Mouse (Mus musculus): ENCODE results near the gene Jag2.

Jag2 gene

DNA sequence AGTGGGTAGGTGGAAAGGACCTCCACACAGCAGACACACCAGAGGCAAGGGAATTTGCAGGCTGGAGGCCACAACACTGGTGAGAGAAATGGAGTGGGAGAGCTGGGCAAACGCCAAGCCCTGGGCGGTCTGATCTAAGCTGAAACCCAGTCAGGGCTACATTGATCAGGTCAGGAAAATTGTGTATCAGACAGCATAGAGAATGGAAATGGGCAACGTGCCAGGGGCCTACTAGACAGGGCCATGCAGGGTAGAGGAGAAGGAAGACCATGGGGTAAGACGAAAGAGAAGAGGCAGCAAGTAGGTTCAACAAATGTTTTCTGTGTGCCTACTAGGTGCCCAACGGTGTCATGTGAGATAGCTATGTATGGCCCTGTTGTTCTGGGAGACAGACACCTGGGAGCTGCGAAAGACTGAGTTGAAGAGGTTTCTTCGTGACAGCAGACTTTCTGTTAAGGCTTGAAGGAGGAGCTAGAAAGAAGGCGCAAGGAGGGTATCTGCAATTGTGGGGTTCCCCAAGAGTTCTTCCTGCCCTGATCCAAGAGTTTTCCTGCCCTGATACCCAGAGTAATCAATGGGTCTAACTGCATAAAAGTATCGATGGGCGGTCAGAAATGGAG is 11.7 kb upstream of the Jag2 start:
- no peak for DNase-seq (ENCODE audit: low read depth, low spot score)

- no peak for DNase-seq (ENCODE audit: low read depth, low spot score)
Measured at GRCm38 (mm10) chr12:112940710-112941109, 11.1 kb upstream of the Jag2 start.

- no peak for DNase-seq (ENCODE audit: low read depth, low spot score)
Measured at GRCm38 (mm10) chr12:112940238-112940637, 10.7 kb upstream of the Jag2 start.

DNA sequence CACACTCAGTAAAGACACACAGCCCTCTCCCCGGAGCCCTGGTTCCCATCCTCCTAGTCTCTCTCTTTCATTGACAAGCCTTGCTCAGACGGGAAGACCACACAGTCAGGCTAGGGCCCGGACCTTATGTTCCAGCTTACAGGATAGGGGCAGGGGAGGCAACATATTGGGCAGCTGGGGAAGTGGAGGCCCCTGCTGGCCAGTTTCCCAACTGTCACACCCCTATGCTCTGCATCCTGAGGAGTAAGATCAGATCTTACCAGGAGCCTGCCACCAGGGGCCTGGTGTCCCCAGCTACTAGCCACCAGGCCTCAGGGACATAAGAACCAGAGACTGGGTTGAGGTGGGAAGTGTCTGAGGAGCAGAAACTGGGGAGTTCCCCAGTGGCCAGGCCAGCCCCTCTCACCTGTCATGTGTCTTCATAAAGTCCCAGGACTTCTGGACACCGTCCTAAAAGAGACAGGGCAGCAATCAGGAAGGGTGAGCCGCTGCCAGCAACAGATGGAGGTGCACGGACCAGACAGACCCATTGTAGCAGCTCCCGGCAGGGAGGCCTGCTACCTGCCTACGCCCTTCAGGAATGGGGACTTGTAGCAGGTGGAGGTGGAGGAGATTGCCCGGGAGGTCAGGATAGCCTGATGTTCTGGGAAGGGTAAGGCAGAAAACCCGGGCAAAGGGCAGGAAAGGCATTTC is 9.4 kb upstream of the Jag2 start:
- DNase-seq (ENCODE audit: low read depth, low spot score) = no peak

DNA sequence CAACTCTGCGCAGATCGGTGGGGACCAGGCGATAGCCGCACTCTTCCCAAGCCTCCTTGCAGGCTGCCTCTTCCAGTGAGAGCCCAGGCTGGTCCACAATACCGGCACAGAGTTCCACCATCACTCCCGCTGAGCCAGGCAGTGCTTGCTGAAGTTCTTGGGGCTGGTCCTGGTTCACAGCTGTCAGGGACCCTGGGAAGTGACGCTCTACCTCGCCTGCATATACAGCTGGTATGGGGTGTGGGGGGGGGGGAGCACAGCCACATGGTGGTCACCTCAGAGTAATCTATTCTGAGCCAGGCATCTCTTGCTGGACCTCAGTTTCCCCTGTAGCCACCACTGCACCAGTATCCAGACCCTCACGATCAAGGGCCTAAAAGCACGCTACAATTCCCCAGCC is 8.8 kb upstream of the Jag2 start:
- no peak for DNase-seq (ENCODE audit: low read depth, low spot score)

GRCm38 (mm10) chr12:112937906-112938305 is 8.3 kb upstream of the Jag2 start:
- no peak for DNase-seq (ENCODE audit: low read depth, low spot score)

DNA sequence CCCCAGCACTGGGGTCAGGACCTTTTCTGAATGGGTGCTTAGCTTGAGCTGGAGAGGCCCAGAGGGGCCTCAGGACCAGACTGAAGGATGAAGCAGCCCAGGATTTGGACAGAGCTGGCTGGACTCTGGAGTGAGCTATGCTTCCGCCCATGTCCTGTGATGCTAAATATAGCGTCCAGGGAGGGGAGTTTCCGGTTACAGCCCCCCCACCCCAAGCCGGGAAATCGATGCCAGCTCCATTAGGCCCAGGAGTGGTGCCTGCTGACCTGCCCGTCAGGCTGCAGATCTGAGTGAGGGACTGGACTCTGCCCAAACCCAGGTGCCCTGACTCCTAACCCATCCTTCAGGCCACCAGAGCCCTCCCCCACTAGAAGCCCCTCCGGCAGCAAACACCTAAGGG is 3.1 kb upstream of the Jag2 start:
- no peak for DNase-seq (ENCODE audit: low read depth, low spot score)

DNA sequence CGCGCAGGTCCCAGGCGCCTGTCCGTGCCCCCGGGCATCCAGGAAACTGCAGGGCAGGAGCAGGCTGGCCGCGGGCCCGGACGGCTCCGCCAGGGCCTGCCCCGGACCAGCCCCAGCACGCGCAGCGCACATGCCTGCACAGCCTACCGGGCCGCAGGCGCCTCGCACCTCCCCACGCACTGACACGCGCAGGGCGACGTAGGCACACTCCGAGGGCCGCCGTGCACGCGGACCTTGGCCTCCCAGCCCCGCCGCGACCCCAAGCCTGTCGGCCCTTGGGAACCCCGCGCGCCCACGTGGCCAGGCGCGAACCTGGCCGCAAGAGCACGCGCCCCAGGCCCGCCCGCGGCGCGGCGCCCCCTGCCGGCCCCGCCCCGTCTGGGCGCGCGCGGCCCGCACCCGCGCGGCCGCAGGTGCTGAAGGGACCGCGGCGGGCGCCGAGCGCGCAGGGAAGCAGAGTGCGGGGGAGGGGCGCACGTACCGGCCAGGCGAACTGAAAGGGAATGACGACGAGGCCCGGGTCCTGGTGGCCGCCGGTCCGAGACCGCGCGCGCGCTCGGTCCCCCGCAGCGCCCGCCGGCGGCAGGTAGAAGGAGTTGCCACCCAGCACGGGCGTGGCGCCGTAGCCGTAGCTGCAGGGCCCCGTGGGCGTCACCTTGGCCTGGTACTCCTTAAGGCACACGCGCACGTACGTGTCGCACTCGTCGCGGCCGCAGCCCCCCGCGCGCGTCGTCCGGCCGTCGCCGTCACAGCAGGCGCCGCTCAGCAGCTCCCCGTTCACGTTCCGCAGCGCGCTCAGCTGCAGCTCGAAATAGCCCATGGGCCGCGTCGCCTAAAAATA is 955 bp downstream of the Jag2 start:
- no peak for DNase-seq (ENCODE audit: low read depth, low spot score)

DNA sequence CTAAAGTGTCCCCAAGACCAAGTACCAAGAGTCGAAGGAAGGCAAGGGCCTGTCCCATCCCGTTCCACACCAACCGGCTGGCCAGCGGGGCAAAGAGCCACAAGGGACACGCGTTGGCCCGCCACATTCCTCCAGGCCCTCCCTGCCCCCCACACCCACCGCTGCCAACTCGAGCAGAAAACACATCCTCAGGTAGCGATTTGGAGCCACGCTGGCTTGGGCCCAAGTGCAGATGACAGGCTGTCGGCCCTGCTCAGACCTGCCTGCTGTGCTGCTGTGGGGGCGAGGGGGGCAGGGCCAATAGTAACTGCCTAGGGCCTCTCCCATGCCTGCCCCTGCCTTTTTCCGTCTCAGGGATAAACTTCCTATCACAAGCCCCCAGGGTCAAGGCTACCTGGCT is 2.3 kb downstream of the Jag2 start:
- DNase-seq (ENCODE audit: low read depth, low spot score) = no peak

- DNase-seq (ENCODE audit: low read depth, low spot score) = no peak
Measured at GRCm38 (mm10) chr12:112925950-112926349, 3.6 kb downstream of the Jag2 start.

DNA sequence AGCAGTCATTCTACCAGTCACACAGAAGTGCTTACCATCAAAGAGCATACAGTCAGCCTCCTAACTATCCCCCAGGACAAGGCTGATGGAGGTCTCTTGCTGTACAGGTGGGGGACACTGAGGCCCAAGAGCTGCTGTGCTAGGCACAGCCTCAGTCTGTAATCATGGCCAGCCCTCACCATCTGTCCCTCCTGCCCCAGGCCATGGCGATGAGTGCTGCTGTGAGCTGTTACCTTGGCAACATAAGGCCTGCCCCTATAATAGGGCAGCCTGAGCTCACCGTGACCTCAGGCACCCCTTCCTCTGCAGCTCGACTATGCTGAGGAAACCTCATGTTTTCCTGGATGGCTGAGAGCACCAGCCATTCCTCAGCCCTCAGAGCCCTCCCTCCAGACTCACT is 7.0 kb downstream of the Jag2 start:
- DNase-seq (ENCODE audit: low read depth, low spot score) = no peak

DNA sequence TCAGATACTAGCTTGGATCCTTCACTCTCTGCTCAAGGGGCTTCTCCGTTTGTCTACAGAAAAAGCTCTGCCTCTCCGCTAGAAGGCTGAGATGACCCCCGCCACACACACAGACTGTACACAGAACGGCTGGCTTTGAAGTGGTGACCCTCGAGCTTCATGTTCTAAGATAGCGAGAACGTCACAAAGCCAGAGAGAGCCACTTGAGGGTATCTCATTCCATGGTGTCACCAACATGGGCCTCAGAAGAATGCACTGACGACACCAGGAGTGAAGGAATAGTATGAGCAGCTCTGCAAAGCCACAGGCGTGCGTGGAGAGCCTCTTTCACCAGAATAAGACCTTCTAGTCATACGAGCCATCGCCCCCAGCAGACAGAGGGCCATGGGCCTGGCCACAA is 8.1 kb downstream of the Jag2 start:
- no peak for DNase-seq (ENCODE audit: low read depth, low spot score)

DNA sequence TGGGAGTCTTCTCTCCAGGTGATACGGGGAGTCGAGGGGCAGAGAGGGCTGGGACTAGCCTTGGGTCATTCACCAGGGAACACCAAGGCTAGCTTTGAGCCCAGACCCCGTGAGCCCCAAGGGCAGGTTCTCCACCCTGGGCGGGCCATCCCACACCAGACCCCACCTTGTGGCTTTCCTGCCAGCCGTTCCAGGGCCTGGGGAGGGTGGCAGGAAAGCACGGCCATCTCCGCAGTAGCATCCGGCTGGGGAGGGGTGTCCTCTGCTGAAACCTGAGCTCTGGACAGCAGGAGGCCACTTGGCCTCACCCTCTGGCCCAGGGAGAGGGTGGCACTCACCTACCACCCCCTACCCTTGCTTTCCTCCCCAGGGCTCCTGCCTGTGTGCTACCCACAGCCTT is 11.7 kb downstream of the Jag2 start:
- DNase-seq (ENCODE audit: low read depth, low spot score) = no peak

- no peak for DNase-seq (ENCODE audit: low read depth, low spot score)
Measured at GRCm38 (mm10) chr12:112917486-112917885, 12.1 kb downstream of the Jag2 start.

GRCm38 (mm10) chr12:112916698-112917400 is 12.7 kb downstream of the Jag2 start:
- no peak for DNase-seq (ENCODE audit: low read depth, low spot score)

DNA sequence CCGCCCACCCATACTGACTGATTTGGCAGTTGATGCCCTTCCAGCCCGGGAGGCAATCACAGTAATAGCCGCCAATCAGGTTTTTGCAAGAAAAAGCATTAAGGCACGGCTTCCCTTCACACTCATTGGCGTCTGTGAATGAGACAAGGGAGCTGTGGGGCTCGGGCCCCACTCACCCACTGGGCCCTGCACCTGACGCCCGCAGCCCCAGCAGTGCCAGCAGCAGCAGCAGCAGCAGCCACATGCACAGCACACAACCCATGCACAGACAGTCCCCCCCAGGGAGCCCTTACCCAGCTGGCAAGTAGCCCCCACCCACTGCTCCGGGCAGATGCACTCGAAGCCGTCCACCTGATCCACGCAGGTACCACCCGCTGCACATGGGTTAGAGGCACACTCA is 14.0 kb downstream of the Jag2 start:
- DNase-seq (ENCODE audit: low read depth, low spot score) = no peak

- DNase-seq (ENCODE audit: low read depth, low spot score) = no peak
Measured at GRCm38 (mm10) chr12:112914527-112914926, 15.0 kb downstream of the Jag2 start.

DNA sequence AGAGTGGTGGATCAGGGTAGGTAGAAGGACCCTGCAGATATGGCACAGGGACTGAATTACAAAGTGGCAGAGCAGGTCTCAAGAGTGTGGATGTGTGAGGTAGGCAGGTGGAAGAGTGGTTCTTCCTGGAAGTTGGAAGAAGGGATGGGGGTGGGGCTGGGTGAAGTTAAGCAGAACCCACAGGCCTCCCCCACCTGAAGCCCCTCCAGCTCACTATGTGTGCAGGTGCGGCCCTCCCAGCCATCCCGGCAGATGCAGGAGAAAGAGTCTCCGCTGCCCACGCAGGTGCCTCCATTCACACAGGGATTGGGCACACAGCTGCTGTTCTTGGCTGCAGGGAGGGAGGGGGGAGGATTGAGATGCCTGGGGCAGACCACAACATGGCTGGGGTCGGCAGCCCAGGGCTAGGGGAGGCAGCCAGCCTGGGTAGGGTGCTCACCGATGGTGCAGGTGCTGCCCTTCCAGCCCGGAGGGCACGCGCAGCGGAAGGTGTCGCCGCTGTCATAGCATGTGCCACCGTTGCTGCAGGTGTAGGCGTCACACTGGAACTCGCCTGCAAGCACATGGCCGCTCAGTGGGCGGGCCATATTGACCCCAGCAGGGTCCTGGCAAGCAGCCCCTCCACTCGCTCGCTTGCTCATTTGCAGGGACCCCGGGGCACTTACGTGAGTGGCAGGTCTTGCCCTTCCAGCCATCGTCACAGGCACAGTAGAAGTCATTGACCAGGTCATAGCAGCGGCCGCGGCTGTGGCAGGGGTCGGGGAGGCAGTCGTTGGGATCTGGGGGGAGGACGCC is 16.4 kb downstream of the Jag2 start:
- no peak for DNase-seq (ENCODE audit: low read depth, low spot score)

DNA sequence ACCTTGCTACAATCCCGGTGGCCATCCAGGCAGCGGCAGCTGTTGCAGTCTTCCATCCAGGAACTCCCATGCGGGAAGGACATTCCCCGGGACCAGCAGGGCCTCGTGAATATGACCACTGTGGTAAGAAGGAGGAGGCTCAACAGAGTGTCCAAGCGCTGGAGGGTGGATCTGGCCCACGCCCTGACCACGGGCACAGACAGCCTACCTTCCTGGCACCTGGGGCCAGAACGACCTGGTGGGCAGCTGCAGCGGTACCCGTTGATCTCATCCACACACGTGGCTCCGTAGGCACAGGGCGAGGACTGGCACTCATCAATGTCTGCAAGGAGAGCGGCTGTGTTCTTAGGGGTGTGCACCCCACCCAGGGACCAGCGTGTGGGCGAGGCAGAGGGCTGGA is 17.9 kb downstream of the Jag2 start:
- DNase-seq (ENCODE audit: low read depth, low spot score) = no peak

DNA sequence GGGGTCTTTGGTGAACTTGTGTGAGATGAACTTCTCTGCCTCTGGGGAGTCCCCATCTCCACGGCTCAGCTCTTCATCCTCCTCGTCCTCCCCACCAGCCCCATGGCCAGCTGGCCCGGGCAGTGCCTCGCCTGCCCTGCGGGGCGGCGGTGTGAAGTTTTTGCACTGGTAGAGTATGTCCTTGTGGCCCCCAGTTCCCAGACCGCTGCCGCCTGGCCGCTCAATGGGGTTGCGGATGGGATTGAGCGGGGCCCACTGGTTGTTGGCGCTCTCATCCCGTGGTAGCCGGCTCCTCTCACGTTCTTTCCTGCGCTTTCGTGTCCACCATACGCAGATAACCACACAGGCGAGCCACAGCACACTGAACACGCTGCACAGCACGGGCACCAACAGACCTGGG is 20.6 kb downstream of the Jag2 start:
- DNase-seq (ENCODE audit: low read depth, low spot score) = no peak

DNA sequence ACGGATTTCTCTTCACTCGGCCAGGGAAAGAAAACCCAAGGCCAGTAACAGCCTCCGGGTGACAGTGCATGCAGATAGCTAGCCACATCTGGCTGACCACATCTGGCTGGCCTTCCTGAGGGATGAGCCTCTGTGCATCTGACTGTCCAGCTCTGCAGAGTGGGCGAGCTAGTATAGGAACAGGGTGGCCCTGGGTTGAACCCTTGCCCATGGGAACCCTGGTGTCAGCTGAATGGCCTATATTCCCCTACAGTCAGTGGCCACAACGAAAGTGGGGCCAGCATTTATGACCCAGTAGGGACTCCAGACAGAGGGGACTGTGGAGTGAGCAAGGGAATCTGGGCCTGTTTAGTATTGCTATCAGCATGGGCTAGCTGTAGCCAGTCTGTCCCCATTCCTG is 24.6 kb downstream of the Jag2 start:
- no peak for DNase-seq (ENCODE audit: low read depth, low spot score)
